Mouse (Mus musculus) midbrain, embryonic 16.5 days (tissue): ENCODE measurements around the gene Kcnn1. TPM values are rescaled to one million over a fixed set of nuclear protein-coding genes. Genes with fewer than 3 reads are reported as not detected.

Experiments used
- ATAC-seq: fragments of 200-750 bp; cut with Nextera tagmentation; 2 replicates; pipeline ENCODE4 v1.8.0; 2017; ENCODE audit warnings: moderate TSS enrichment
- H3K27ac ChIP-seq: fragments of 300-500 bp; sonication (generic); 2 replicates; pipeline ENCODE4 v1.5.1; 2014; ENCODE audit warnings: mild to moderate bottlenecking, low read length, mixed read lengths
- H3K27me3 ChIP-seq: fragments of 300-500 bp; sonication (generic); 2 replicates; pipeline ENCODE4 v1.6.1; 2014; ENCODE audit warnings: low read depth, low read length, mixed read lengths; ENCODE audit not compliant: control insufficient read depth, insufficient read depth
- H3K36me3 ChIP-seq: fragments of 300-500 bp; sonication (generic); 2 replicates; pipeline ENCODE4 v1.6.1; 2014; ENCODE audit warnings: mild to moderate bottlenecking, low read length, moderate library complexity, mixed read lengths; ENCODE audit not compliant: control insufficient read depth, insufficient read depth
- H3K4me1 ChIP-seq: fragments of 300-500 bp; sonication (generic); 2 replicates; pipeline ENCODE4 v1.6.1; 2014; ENCODE audit warnings: mild to moderate bottlenecking, low read length, mixed read lengths; ENCODE audit not compliant: control insufficient read depth, insufficient read depth
- H3K4me2 ChIP-seq: fragments of 300-500 bp; sonication (generic); 2 replicates; pipeline ENCODE4 v1.6.1; 2014; ENCODE audit warnings: mild to moderate bottlenecking, low read length, mixed read lengths
- H3K4me3 ChIP-seq: fragments of 300-500 bp; sonication (generic); 2 replicates; pipeline ENCODE4 v1.5.1; 2014; ENCODE audit warnings: low read depth, mild to moderate bottlenecking, low read length, moderate library complexity, mixed read lengths
- H3K9ac ChIP-seq: fragments of 300-500 bp; sonication (generic); 2 replicates; pipeline ENCODE4 v1.6.1; 2014; ENCODE audit warnings: low read depth, low read length, mixed read lengths
- H3K9me3 ChIP-seq: fragments of 300-500 bp; sonication (generic); replicated peaks from 2 replicates; pipeline ENCODE4 v1.6.1; 2014; ENCODE audit warnings: mild to moderate bottlenecking, low read length, mixed read lengths; ENCODE audit not compliant: control insufficient read depth, poor library complexity, severe bottlenecking
- WGBS: fragments of 180-500 bp; shearing (Covaris S2); extraction: QIAGEN DNeasy Blood & Tissue Kit; methylation state at CpG from one replicate; pipeline ENCODE4 v1.1.7; 2014; 5-methylcytosine and 5-hydroxymethylcytosine counted together
- polyA plus RNA-seq: library from polyadenylated mRNA; unstranded; fragments of >200 nt; fragmentation: Nextera tagmentation; extraction: Ambion mirVana; gene quantifications from 2 replicates; pipeline ENCODE4 v1.2.1, GENCODE M21; 2015

The Kcnn1 gene
- polyA plus RNA-seq, 1 experiment from 2014 or later = 15.4 TPM

DNA sequence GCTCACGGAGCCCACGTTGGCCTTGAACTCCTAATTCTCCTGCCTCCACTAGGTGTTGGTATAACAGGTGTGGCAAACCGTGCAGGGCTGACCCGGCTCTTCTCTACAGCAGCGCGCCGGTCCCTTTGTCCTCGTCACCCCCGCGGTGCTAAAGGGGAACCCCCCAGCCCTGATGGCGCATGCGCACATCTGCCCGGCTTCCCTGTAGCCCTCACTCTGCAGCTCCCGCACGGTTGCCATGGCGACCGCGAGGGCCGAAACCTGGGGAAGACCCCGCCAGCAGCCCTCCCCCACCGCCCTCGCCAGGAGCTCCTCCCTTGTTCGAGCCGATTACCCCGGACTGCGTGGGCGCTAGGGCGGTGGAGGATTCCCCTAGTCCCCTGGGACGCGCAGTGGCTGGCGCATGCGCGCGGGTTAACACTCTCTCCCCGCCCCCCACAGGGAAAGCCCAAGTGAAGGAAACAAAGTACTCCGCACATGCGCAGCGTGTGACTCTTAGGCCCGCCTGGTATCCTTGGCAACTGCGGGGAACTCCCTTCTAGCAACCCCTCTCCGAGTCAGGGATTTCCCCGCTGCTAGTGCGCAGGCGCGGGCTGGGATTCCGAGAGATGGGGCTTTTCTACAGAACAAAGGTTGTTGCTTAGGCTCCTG, 2.4 kb upstream of the Kcnn1 start:
- peaks cover 45% of the 10 kb centered on the region for H3K4me1 ChIP-seq
- peak; percentile 83 for ATAC-seq
- H3K36me3 ChIP-seq = 0 out of 2 replicates have a peak, but pooled peaks cover 7% of the 10 kb centered on the region
- H3K4me3 ChIP-seq = peak overlapping the region; percentile 56
- H3K9ac ChIP-seq = peak overlapping the region; percentile 64
- H3K27ac ChIP-seq = peak overlapping the region; percentile 97
- no peaks in the 10 kb centered on the region for H3K9me3 ChIP-seq
- H3K27me3 ChIP-seq = no peaks in the 10 kb centered on the region
- H3K4me2 ChIP-seq = peak overlapping the region; percentile 94
- WGBS = 1% methylated on average over 45 of the region's 46 CpGs

- H3K36me3 ChIP-seq = 0 out of 2 replicates have a peak, but pooled peaks cover 7% of the 10 kb centered on the region
- peak; percentile 37 for ATAC-seq
- peak overlapping the region; percentile 64 for H3K9ac ChIP-seq
- peaks cover 44% of the 10 kb centered on the region for H3K4me1 ChIP-seq
- under 1% methylated on average over 24 of the region's 24 CpGs for WGBS
- peak overlapping the region; percentile 56 for H3K4me3 ChIP-seq
- H3K4me2 ChIP-seq = peak overlapping the region; percentile 94
- H3K27me3 ChIP-seq = no peaks in the 10 kb centered on the region
- no peaks in the 10 kb centered on the region for H3K9me3 ChIP-seq
- peak overlapping the region; percentile 97 for H3K27ac ChIP-seq
Measured at GRCm38 (mm10) chr8:70864712-70865221, 1.7 kb upstream of the Kcnn1 start.

GRCm38 (mm10) chr8:70863956-70864711, 1.1 kb upstream of the Kcnn1 start:
- H3K9ac ChIP-seq = peak overlapping the region; percentile 64
- peak overlapping the region; percentile 56 for H3K4me3 ChIP-seq
- ATAC-seq = no peak
- H3K4me2 ChIP-seq = peak overlapping the region; percentile 94
- WGBS = 1% methylated on average over 46 of the region's 46 CpGs
- peaks cover 40% of the 10 kb centered on the region for H3K4me1 ChIP-seq
- H3K27me3 ChIP-seq = no peaks in the 10 kb centered on the region
- no peaks in the 10 kb centered on the region for H3K9me3 ChIP-seq
- H3K27ac ChIP-seq = peak overlapping the region; percentile 97
- 0 out of 2 replicates have a peak, but pooled peaks cover 7% of the 10 kb centered on the region for H3K36me3 ChIP-seq

DNA sequence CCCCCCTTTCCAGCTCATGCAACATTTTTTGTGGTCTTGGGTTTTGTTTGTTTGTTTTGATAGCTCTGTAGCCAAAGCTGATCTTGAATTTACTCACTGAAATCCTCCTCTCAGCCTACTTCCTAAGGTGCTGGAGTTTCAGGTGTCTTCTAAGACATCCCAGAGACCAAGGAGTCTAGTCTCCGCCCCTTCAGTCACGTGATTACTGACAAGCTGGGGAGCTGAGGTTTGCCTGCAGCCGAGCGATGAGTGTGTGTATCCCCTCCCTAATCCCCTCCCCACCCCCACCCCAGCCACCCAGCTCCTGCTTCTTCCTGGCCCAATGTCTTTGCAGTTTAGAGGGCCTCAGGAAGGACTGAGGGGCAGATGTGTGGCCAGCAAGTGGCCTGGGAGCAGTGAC, 5.5 kb downstream of the Kcnn1 start:
- 0 out of 2 replicates have a peak overlapping the region, but pooled peaks have one; percentile 16 for H3K9ac ChIP-seq
- 7% methylated on average over 4 of the region's 4 CpGs for WGBS
- H3K27ac ChIP-seq = no peak overlapping the region
- no peaks in the 10 kb centered on the region for H3K36me3 ChIP-seq
- peaks cover 23% of the 10 kb centered on the region for H3K4me1 ChIP-seq
- H3K4me3 ChIP-seq = no peak overlapping the region
- peak overlapping the region; percentile 89; the same call in 1 of the 2 replicates for H3K4me2 ChIP-seq
- no peak for ATAC-seq
- H3K9me3 ChIP-seq = no peaks in the 10 kb centered on the region
- H3K27me3 ChIP-seq = no peaks in the 10 kb centered on the region

- Histone ChIP-seq H3K36me3 (0 out of 2 replicates have a peak, but pooled peaks cover 3% of the 10 kb centered on the region), H3K4me1 (peaks cover 18% of the 10 kb centered on the region), H3K9me3 (no peaks in the 10 kb centered on the region), H3K27me3 (no peaks in the 10 kb centered on the region), H3K27ac (no peak overlapping the region), H3K9ac (peak overlapping the region; percentile 82), H3K4me2 (peak overlapping the region; percentile 89), H3K4me3 (peak overlapping the region; percentile 58)
- ATAC-seq = peak; percentile 74
- 6% methylated on average over 31 of the region's 33 CpGs for WGBS
Measured at GRCm38 (mm10) chr8:70856541-70857197, 6.4 kb downstream of the Kcnn1 start.

DNA sequence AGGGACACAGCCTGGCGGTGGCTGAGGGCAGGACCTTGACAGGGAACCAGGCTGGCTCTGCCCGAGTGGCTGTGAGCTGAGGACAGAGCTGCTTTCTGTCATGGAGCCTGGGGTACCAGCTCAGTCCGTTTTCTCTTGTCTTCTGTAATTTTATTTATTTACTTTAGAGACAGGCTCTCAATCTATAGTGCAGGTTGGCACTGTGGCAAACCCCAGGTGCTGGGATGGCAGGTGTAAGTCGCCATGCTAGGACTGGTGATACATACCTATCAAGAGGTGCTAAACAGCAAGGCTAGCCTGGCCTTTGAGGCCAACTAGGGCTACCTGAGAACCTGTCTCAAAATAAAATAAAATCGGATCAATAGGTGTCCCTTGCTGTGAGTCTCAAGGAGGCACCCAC, 7.0 kb downstream of the Kcnn1 start:
- peaks cover 18% of the 10 kb centered on the region for H3K4me1 ChIP-seq
- no peaks in the 10 kb centered on the region for H3K27me3 ChIP-seq
- peak overlapping the region; percentile 89 for H3K4me2 ChIP-seq
- no peak overlapping the region for H3K27ac ChIP-seq
- 0 out of 2 replicates have a peak, but pooled peaks cover 3% of the 10 kb centered on the region for H3K36me3 ChIP-seq
- no peaks in the 10 kb centered on the region for H3K9me3 ChIP-seq
- no peak for ATAC-seq
- 70% methylated on average over 5 of the region's 5 CpGs for WGBS
- no peak overlapping the region; the same call in 1 of the 2 replicates for H3K9ac ChIP-seq
- H3K4me3 ChIP-seq = no peak overlapping the region; the same call in 1 of the 2 replicates

DNA sequence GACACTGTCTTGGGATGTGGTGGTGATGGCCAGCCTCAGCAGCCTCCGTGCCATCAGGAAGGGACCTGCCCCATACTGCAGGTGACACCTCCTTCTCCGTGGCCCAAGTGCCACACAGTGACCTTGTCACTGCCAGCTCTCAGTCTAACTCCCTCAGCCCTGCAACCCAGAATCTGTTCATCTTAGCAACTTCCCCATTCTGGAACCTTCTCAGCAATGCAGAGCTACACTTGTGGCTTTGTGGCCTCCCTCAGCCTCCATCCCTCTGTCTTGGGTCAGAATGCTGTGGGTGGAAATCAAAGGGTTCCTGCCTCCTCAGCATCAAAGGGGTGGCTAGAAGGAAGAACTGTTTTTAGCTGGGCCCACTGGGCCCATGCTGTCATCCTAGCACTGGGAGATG, 9.2 kb downstream of the Kcnn1 start:
- 79% methylated on average over 2 of the region's 2 CpGs for WGBS
- Histone ChIP-seq H3K4me1 (peaks cover 18% of the 10 kb centered on the region), H3K9ac (no peak overlapping the region), H3K4me2 (no peak overlapping the region), H3K27me3 (no peaks in the 10 kb centered on the region), H3K9me3 (no peaks in the 10 kb centered on the region), H3K36me3 (peaks cover 5% of the 10 kb centered on the region; the same call in 1 of the 2 replicates), H3K27ac (no peak overlapping the region), H3K4me3 (no peak overlapping the region)
- no peak for ATAC-seq

DNA sequence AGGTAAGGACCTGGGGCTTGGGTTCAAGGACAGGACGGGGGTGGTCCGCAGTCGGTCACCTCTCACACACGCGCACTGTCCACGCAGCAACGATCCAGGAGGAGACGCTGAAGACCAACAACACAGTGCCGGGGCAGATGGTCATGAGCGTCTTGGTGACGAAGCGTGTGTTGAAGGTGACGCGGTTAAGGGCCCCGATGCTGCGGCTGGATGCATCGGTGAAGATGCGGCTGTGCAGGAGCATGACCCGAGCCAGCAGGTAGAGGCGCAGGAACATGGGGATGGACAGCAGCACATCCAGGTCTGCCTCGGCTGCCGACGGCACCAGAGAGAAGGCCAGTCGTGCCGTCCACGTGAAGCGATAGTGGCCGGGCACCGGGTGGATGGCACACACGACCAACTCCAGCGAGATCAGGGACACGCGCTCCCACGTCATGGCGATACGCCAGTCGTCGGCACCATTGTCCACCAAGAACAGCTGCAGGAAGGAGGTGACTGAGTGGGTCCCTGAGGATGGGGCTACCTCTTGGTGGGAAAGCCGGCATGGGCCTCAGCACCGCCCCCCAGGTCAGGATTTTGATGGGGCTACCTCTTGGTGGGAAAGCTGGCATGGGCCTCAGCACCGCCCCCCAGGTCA, 10.3 kb downstream of the Kcnn1 start:
- H3K4me2 ChIP-seq = no peak overlapping the region
- 94% methylated on average over 41 of the region's 41 CpGs for WGBS
- H3K27me3 ChIP-seq = no peaks in the 10 kb centered on the region; the same call in 1 of the 2 replicates
- no peak overlapping the region for H3K27ac ChIP-seq
- no peak overlapping the region for H3K4me3 ChIP-seq
- no peaks in the 10 kb centered on the region for H3K9me3 ChIP-seq
- ATAC-seq = no peak
- H3K36me3 ChIP-seq = peaks cover 5% of the 10 kb centered on the region; the same call in 1 of the 2 replicates
- no peak overlapping the region for H3K9ac ChIP-seq
- H3K4me1 ChIP-seq = peaks cover 15% of the 10 kb centered on the region
